Mouse (Mus musculus) left cerebral cortex, postnatal 14 days (tissue): Measurements from ENCODE around the gene Klhl31. TPM values are rescaled to one million over a fixed set of nuclear protein-coding genes. Genes with fewer than 3 reads are reported as not detected.
A peak's percentile ranks its signal among the peaks of the same experiment; 100 is the strongest.

Source experiments
- DNase-seq, 2 experiments: peaks; one replicate each; pipeline ENCODE4 v3.0.0; 2021 to 2022; ENCODE audit warnings: low spot score in 2 of 2, mixed read lengths in 1 of 2
- intact Hi-C: fragments of 180-260 bp; cut with DNase I; formaldehyde crosslinking; loops from one replicate; pipeline ENCODE4 v1.15.1; 2025
- long read RNA-seq, 2 experiments: library from polyadenylated mRNA; stranded (forward); transcript quantifications; one replicate each; pipeline ENCODE4 v2.0.0; 2021
- total RNA-seq, 2 experiments: library from RNA; stranded (reverse); gene quantifications; 2 replicates each; pipeline ENCODE4 v1.2.3; 2021

The Klhl31 gene
- under 1 TPM in 1 of 2 experiments, not detected in 1; 0.04 TPM for total RNA-seq
- long read RNA-seq, experiment 1, result 0 reads
- long read RNA-seq, experiment 2, result 0 reads

- no peak for DNase-seq
- intact Hi-C loops, result no loop called here
Measured at GRCm38 (mm10) chr9:77636450-77636951, at the start of gene Klhl31. Klhl31 (plus strand) TSS chr9:77636500.

- intact Hi-C loops, result no loop called here
- no peak for DNase-seq
Measured at GRCm38 (mm10) chr9:77586806-77587591, 49.3 kb upstream of the Klhl31 start.

DNA sequence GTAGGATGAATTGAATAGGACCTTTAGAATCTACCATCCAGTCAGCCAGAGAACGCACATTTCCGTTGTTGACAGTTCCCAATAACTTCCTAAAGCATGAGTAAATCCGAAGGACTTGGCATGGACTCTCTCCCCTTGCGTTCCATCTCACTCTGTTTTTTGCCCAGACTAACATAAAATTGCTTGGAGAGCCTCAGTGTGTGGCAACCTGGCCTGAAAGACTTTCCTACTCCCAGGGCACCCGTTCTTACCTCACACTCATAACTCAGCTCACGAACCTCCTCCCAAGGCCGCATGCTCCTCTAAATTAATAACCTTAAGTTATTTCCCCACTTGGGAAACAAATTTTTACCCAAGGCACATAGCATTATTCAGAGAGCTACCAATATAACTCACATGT, 48.7 kb upstream of the Klhl31 start:
- no peak for DNase-seq
- intact Hi-C loops, result no loop called here

GRCm38 (mm10) chr9:77589496-77589895, 46.8 kb upstream of the Klhl31 start:
- DNase-seq, result no peak
- intact Hi-C loops, result no loop called here

DNA sequence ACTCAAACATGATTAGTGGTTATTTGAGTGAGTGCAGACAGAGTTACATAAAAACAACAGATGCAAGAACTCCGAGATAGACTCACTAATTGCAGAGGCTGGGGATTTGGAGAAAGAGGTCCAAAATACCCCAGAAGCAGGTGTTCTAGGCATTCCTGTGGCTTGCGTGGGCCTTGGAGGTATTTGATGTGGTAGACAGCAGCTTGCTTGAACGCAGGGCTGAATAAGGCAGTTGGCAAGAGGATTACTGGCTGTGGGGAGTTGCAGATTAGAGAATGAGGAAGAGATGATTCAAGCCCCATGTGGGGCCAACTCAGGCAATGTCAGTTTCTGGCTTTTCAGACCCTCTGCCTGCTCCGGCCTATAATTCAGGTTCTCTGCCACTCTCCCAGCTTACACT, 43.9 kb upstream of the Klhl31 start:
- no peak for DNase-seq
- intact Hi-C loops, result no loop called here

DNA sequence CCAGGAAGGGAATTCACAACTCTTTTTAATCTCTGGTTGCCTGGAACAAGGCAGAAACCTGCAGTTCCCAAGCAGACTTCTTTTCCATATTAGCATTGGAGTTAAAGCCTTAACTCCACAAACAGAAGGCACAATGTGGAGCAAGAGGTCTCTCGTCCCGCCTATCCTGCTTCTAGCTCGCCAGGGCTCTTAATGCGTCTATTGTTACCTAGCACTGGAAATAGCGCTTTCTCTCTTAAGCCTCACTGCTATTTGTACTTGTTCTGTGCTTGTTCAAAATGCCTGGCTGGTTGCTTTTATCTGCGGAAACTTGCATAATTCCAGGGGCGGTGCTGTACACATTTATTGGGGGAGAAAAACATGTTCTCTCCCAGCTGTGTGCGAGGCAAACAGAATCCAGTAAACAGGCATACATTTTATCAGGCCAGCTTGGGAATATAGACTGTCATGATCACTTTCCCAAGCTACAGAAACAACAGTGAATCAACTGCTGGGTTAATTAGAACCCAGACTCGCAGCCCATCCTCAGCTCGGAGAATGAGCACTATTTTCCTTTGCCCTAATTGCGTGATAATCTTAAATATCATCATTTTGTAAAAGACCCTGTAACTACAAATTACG, 41.2 kb upstream of the Klhl31 start:
- no peak for DNase-seq
- intact Hi-C loops, result loop anchor here (5.0 kb wide), 1 partner anchor 187 kb away; no protein-coding TSS in a partner anchor

- intact Hi-C loops, result loop anchor here (5.0 kb wide), 1 partner anchor 186 kb away; no protein-coding TSS in a partner anchor
- DNase-seq, result peak; percentile 76 to 83
Measured at GRCm38 (mm10) chr9:77596355-77596754, 39.9 kb upstream of the Klhl31 start.

DNA sequence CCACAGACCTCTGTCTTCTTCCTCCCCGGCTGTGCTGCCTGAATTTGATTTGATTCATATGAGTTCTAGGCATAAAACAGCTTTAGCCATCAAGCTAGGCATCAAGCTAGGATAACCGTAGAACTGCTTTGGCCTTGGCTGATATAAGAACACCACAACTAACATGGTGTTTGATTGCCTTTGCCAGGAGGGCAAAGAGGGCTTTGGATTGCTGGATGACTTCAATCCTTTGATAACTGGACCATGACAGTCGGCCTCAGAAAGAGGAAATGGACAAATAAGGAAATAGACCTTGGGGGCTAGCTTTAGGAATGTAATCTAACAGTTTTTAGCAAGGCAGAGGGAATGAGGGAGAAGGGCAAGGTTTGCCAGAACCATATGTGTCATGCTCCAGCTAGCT, 37.7 kb upstream of the Klhl31 start:
- intact Hi-C loops, result loop anchor here (5.0 kb wide), 1 partner anchor 184 kb away; no protein-coding TSS in a partner anchor
- DNase-seq, result no peak

GRCm38 (mm10) chr9:77602302-77603266, 33.7 kb upstream of the Klhl31 start:
- DNase-seq, result peak in 1 of 2 experiments; percentile 50
- intact Hi-C loops, result loop anchor here (10.0 kb wide), 2 partner anchors 198 to 432 kb away; no protein-coding TSS in a partner anchor

GRCm38 (mm10) chr9:77603965-77604509, 32.3 kb upstream of the Klhl31 start:
- intact Hi-C loops, result loop anchor here (10.0 kb wide), 2 partner anchors 199 to 431 kb away; no protein-coding TSS in a partner anchor
- no peak for DNase-seq

DNA sequence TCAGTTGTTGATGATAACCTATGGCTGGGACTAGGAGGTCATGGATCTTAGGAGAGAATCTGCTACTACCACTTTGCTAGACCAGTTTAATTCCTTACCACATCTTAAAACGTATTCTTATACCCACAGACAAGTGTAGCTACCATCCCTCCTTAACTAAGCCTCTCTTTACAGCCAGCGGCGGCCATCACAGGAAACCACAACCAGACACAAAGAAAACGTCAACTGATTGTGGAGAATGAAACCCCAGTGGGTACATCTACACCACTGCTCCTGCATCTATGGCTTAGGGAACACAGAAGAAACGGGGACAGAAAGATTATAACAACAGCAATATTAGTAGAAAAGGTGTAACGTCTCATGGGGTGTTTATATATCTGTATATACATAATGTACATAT, 29.0 kb upstream of the Klhl31 start:
- no peak for DNase-seq
- intact Hi-C loops, result loop anchor here (10.0 kb wide), 2 partner anchors 202 to 428 kb away; no protein-coding TSS in a partner anchor

GRCm38 (mm10) chr9:77607840-77608239, 28.5 kb upstream of the Klhl31 start:
- no peak for DNase-seq
- intact Hi-C loops, result loop anchor here (10.0 kb wide), 2 partner anchors 203 to 427 kb away; no protein-coding TSS in a partner anchor

DNA sequence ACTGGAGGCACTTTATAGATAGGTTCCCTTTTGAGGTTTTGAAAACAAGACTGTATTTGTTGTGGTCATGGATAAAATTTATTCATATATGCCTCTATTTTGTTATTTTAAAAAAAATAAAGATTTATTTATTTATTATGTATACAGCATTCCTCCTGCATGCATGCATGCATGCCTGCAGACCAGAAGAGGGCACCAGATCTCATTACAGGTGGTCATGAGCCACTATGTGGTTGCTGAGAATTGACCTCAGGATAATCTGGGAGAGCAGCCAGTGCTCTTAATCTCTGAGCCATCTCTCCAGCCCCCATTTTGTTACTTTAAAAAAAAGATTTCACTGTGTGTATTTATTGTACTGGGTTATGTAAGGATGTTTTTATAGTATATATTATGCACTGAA, 25.5 kb upstream of the Klhl31 start:
- intact Hi-C loops, result no loop called here
- no peak for DNase-seq

DNA sequence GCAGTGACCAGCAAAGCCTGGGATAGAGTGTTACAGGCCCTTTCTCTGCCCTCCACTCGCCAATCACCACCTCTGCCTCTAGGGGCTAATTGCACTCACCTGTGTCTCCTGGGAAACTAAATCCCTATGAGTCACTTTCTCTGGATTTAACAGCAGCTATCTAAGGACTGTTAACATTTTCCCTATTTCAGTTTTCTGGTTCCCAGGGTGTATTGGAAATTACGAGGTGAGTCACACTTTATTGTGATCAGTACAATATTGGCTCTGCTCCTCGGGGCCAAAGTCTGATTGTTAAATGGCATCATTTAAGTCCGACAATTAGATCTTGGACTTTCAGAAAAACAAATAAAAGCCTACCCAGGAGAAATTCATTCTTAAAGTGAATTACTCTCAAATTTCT, 24.0 kb upstream of the Klhl31 start:
- no peak for DNase-seq
- intact Hi-C loops, result no loop called here

DNA sequence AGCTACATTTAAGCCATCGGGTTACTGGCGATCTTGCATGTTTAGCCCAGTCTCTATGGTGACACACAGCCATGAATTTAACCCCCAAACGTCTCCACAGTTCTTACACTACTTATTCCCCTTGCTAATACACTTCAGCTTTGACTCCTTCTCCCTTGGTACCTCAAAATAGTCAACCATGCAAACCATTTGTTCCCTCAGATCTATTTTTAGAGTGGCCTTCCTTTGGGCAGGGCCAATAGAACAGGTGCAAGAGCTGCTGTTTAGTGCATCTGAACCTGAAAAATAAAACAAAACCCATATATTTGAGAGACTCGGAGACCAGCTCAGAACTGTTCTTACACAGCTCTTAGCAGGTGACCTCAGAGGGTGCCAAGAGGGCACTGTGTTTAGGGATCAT, 20.4 kb upstream of the Klhl31 start:
- no peak for DNase-seq
- intact Hi-C loops, result no loop called here

- intact Hi-C loops, result no loop called here
- DNase-seq, result no peak
Measured at GRCm38 (mm10) chr9:77616796-77617195, 19.5 kb upstream of the Klhl31 start.

- no peak for DNase-seq
- intact Hi-C loops, result no loop called here
Measured at GRCm38 (mm10) chr9:77617751-77618150, 18.5 kb upstream of the Klhl31 start.

DNA sequence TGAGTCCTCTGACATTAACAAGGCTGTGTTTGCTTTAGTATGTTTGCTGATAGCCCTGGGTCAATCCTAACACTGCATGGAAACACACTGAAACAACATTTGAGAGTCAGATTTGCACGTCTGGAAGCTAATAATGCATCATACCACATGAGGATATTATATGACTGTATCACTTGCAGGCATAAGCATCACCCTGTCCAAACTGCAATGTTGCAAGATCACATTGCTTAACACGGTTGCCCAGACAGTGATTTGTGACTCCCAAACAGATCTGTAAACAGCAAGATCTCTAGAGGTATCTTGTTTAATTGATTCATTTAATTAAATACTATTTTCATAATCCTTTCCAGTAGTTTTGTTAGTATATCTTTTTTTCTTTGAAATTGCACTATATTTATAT, 17.9 kb upstream of the Klhl31 start:
- intact Hi-C loops, result no loop called here
- no peak for DNase-seq

GRCm38 (mm10) chr9:77620077-77620476, 16.2 kb upstream of the Klhl31 start:
- intact Hi-C loops, result no loop called here
- DNase-seq, result no peak
